Mouse (Mus musculus): ENCODE measurements around the gene Ltb4r2. TPM values are rescaled to one million over a fixed set of nuclear protein-coding genes. Genes with fewer than 3 reads are reported as not detected.

The Ltb4r2 gene
- total RNA-seq (2015) = 0.39 and 0.44 TPM in 2 replicates
- total RNA-seq (2017) = 0.47 and 0.62 TPM in 2 replicates

GRCm38 (mm10) chr14:55761163-55761562 lies at the start of gene Ltb4r2:
TSS of gene Ltb4r2 (plus strand) at chr14:55761428.
- no peak for ATAC-seq (replicated peaks; ENCODE audit: poor library complexity)

GRCm38 (mm10) chr14:55711786-55712185 lies 49.4 kb upstream of the Ltb4r2 start:
- no peak for ATAC-seq (replicated peaks; ENCODE audit: poor library complexity)

GRCm38 (mm10) chr14:55713007-55713728 lies 48.1 kb upstream of the Ltb4r2 start:
- peak; percentile 86 for ATAC-seq (replicated peaks; ENCODE audit: poor library complexity)

GRCm38 (mm10) chr14:55713729-55714122 lies 47.5 kb upstream of the Ltb4r2 start, which contains the start of gene Tgm1:
TSS of gene Tgm1 (minus strand) at chr14:55713926.
- ATAC-seq (replicated peaks; ENCODE audit: poor library complexity) = no peak

- ATAC-seq (replicated peaks; ENCODE audit: poor library complexity) = peak; percentile 27
Measured at GRCm38 (mm10) chr14:55714893-55715292, 46.3 kb upstream of the Ltb4r2 start.

- no peak for ATAC-seq (replicated peaks; ENCODE audit: poor library complexity)
Measured at GRCm38 (mm10) chr14:55716271-55716670, 45.0 kb upstream of the Ltb4r2 start.

GRCm38 (mm10) chr14:55716884-55717283 lies 44.3 kb upstream of the Ltb4r2 start:
- no peak for ATAC-seq (replicated peaks; ENCODE audit: poor library complexity)

- ATAC-seq (replicated peaks; ENCODE audit: poor library complexity) = no peak
Measured at GRCm38 (mm10) chr14:55719737-55720136, 41.5 kb upstream of the Ltb4r2 start.

GRCm38 (mm10) chr14:55720666-55721065 lies 40.6 kb upstream of the Ltb4r2 start:
- ATAC-seq (replicated peaks; ENCODE audit: poor library complexity) = no peak

GRCm38 (mm10) chr14:55721076-55721475 lies 40.2 kb upstream of the Ltb4r2 start:
- ATAC-seq (replicated peaks; ENCODE audit: poor library complexity) = no peak

- ATAC-seq (replicated peaks; ENCODE audit: poor library complexity) = peak; percentile 76
Measured at GRCm38 (mm10) chr14:55721700-55722437, 39.4 kb upstream of the Ltb4r2 start, which contains the start of gene Rabggta. TSS of gene Rabggta (minus strand) at chr14:55722263.

GRCm38 (mm10) chr14:55722438-55722945 lies 38.7 kb upstream of the Ltb4r2 start:
- ATAC-seq (replicated peaks; ENCODE audit: poor library complexity) = no peak

- ATAC-seq (replicated peaks; ENCODE audit: poor library complexity) = no peak
Measured at GRCm38 (mm10) chr14:55723433-55723832, 37.8 kb upstream of the Ltb4r2 start.

- ATAC-seq (replicated peaks; ENCODE audit: poor library complexity) = peak; percentile 67
Measured at GRCm38 (mm10) chr14:55724411-55724871, 36.8 kb upstream of the Ltb4r2 start.

GRCm38 (mm10) chr14:55726261-55726660 lies 35.0 kb upstream of the Ltb4r2 start:
- no peak for ATAC-seq (replicated peaks; ENCODE audit: poor library complexity)

GRCm38 (mm10) chr14:55727889-55728685 lies 33.1 kb upstream of the Ltb4r2 start:
- 0 out of 2 replicates have a peak, but pooled peaks have one; percentile 20 for ATAC-seq (replicated peaks; ENCODE audit: poor library complexity)

GRCm38 (mm10) chr14:55730116-55730515 lies 31.1 kb upstream of the Ltb4r2 start:
- no peak for ATAC-seq (replicated peaks; ENCODE audit: poor library complexity)

- no peak for ATAC-seq (replicated peaks; ENCODE audit: poor library complexity)
Measured at GRCm38 (mm10) chr14:55730531-55731032, 30.6 kb upstream of the Ltb4r2 start.

GRCm38 (mm10) chr14:55733889-55734288 lies 27.3 kb upstream of the Ltb4r2 start:
- ATAC-seq (replicated peaks; ENCODE audit: poor library complexity) = no peak

- peak; percentile 39; the same call in 1 of the 2 replicates for ATAC-seq (replicated peaks; ENCODE audit: poor library complexity)
Measured at GRCm38 (mm10) chr14:55734869-55735268, 26.4 kb upstream of the Ltb4r2 start.

- ATAC-seq (replicated peaks; ENCODE audit: poor library complexity) = no peak
Measured at GRCm38 (mm10) chr14:55735334-55735733, 25.9 kb upstream of the Ltb4r2 start.

Measured in megakaryocyte progenitor cell, adult 5-6 weeks (primary cell).